Mouse (Mus musculus) bone marrow, adult 2 months (tissue): ENCODE data around the gene Bach1.

Experiments used
- CTCF ChIP-seq: fragments of 200-500 bp; IDR thresholded peaks from 2 replicates; pipeline ENCODE4 v1.5.1; 2011; ENCODE audit warnings: low read length, control low read depth; ENCODE audit not compliant: control insufficient read depth, insufficient read depth
- POLR2A ChIP-seq: fragments of 200-500 bp; IDR thresholded peaks from 2 replicates; pipeline ENCODE4 v1.6.1; 2011; ENCODE audit warnings: low read depth, mild to moderate bottlenecking, control low read depth, low read length, borderline replicate concordance; ENCODE audit not compliant: control insufficient read depth

- TF ChIP-seq CTCF (no peak), POLR2A (no peak)
Observed at GRCm38 (mm10) chr16:87720851-87721409, 22.2 kb downstream of the Bach1 start.
